Mouse (Mus musculus) layer of hippocampus, postnatal 14 days (tissue): Measurements from ENCODE around the gene Krtap8-1. TPM values are rescaled to one million over a fixed set of nuclear protein-coding genes. Genes with fewer than 3 reads are reported as not detected.

Experiments used
- DNase-seq, 2 experiments: peaks; one replicate each; pipeline ENCODE4 v3.0.0; 2021 to 2022; ENCODE audit warnings: low spot score in 2 of 2, mixed read lengths in 1 of 2
- long read RNA-seq, 2 experiments: library from polyadenylated mRNA; stranded (forward); transcript quantifications; one replicate each; pipeline ENCODE4 v2.0.0; 2021
- total RNA-seq, 2 experiments: library from RNA; stranded (reverse); gene quantifications; 2 replicates each; pipeline ENCODE4 v1.2.3; 2021

Gene Krtap8-1
- total RNA-seq: not detected
- long read RNA-seq, experiment 1: 0 reads
- long read RNA-seq, experiment 2: 0 reads

- DNase-seq: no peak
These were observed at the start of gene Krtap8-1 for GRCm38 (mm10) chr16:89487852-89488251. Gene Krtap8-1, minus strand, starts transcription at chr16:89487952.

DNA sequence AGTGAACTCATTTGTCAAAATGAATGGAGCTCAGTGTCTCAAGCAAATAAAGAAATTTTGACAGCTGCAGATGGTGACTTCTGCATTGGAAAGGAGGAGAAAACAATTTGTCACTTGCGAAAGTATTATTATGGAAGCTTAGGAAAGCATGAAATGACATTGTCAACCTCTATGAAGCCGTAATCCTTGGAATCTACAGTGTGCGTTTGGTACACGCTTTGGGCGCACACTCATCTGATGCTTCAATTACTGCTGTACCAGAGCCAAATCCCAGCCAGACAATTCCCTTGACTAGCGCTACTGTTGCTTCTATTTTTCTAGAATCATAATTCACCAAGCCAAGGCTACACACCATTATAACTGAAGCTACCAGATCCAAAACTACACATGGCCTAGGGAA is 49.6 kb upstream of the Krtap8-1 start:
- DNase-seq: no peak

GRCm38 (mm10) chr16:89530547-89530946 is 42.8 kb upstream of the Krtap8-1 start:
- peak; percentile 13 to 53 for DNase-seq

- no peak for DNase-seq
These were observed 42.1 kb upstream of the Krtap8-1 start for GRCm38 (mm10) chr16:89529846-89530245.

DNA sequence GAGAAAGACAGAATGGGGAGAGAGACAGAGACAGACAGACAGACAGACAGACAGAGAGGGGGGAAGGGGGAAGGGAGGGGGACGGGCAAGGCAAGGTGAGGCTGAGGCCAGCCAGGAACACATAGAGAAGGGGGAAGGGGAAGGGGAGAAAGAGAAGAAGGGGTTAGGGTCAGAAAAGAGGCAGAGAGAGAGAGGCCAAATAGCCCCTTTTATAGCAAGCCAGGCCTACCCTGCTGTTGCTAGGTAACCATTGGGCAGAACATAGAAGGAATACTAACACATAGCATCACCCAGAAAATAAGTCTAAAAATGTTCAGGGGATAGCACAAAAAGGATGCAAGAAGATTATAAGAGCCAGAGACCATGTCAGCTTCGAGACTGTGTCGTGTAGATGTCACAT is 40.6 kb upstream of the Krtap8-1 start:
- DNase-seq: no peak

DNA sequence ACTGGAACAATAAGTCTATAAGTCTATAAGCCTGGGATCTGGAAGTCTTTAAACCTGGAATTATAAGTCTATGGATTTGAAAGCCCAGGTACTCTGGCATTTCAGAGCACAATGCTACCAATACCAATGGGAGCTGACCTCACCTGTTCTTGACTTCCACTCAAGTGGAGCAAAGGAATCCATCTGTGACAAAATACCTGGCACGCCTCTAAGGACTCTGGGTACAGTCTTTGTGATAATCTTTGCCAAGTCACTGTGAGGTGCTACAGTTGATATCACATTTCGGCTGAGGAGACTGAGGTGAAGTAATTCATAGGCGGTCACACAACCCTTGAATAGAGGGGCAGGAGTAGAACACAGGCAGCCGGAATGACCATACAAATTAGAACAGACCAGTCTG is 33.2 kb upstream of the Krtap8-1 start:
- DNase-seq: no peak

DNA sequence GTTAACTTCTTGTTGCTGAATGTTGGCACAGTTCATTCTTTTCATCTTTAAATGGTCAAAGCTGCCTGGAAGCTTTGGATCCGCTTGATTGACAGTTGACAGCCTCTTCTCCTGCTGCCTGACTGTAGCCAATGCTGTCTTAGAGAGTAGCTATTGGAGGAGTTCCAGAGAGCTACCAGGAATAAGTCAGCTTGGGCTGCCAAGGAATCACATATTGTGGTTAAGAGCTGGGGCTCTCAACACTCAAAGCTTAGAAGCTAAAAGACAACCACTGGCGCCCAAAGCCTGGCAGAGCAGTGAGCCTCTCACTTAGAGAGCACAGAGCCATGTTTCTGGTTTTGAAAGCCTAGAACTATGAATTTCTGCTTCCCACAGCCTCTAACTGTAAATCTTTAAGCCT is 32.8 kb upstream of the Krtap8-1 start:
- DNase-seq: no peak

DNA sequence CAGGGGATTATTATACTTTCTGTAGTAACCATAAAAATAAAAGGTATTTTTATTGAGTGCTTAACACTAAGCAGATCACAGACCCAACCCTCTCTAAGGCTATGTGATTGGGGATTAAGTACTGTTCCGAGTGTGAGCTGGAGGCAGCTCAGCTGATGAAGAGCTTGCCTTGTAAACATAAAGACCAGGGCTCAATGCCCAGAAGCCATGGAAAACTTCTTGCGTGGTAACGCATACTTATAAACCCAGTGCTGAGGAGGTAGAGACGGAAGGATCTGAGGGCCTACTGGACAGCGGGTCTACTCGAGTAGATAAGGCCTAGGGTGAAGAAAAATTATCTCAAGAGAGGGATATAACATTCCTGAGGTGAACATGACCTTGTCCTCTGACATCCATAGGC is 32.3 kb upstream of the Krtap8-1 start:
- DNase-seq: no peak

DNA sequence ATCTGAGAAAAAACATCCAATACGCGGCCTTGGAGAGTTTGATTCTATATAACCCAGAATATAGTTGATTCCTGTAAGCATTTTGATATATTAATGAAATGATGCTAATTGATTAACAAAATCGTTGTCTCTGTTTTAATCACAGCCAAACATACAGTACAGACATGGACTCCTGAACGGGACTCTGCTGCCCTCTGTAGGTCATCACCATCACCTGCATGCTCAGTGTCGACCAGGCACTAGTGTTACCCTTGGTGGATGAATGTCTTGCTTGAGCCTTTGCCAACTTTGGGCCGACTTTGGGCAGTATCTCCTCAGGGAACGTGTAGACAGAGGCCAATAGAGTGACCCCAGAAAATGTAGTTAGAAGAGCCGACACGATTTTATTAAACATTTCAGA is 29.9 kb upstream of the Krtap8-1 start:
- peak; percentile 24 to 41 for DNase-seq

DNA sequence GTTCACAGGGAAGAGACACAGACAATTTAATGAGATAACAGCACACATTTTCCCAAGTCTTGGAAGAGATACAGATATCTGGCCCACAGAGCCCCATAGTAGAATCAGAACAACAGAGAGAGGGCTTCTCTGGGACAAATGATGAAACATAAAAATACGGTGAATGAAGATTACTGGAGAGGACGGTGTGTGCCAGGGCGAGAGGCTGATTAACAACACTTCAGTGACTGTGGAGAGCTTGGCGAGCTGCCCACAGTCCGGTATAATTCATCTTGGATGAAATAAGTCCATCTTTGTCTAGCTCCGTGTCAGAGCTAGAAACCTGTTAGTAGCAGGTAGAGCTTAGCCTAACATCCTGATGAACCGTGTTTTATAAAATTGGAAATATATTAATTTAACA is 25.7 kb upstream of the Krtap8-1 start:
- no peak for DNase-seq

GRCm38 (mm10) chr16:89508223-89508622 is 20.5 kb upstream of the Krtap8-1 start, which contains the start of gene Krtap7-1:
Gene Krtap7-1, minus strand, starts transcription at chr16:89508323.
- DNase-seq: no peak

GRCm38 (mm10) chr16:89503571-89503970 is 15.8 kb upstream of the Krtap8-1 start:
- no peak for DNase-seq

GRCm38 (mm10) chr16:89501870-89502269 is 14.1 kb upstream of the Krtap8-1 start:
- DNase-seq: no peak

DNA sequence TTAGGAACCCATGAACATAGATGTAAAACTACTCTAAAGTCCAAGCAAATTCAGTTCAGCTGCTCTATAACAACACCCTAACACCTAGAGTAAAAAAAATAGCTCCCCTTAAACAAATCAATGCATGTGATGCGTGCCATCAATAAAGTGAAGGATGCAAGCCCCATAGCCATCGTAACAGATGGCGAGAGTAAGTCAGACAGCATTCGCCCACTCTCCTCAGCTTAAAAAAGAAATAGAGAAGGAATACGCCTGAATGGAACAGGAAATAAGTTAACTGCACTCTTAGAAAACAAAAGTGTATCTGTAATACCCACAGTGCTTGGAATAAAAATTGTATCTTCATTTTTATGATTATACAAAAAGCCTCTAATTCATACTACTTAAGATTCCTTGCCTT is 9.2 kb upstream of the Krtap8-1 start:
- DNase-seq: no peak

DNA sequence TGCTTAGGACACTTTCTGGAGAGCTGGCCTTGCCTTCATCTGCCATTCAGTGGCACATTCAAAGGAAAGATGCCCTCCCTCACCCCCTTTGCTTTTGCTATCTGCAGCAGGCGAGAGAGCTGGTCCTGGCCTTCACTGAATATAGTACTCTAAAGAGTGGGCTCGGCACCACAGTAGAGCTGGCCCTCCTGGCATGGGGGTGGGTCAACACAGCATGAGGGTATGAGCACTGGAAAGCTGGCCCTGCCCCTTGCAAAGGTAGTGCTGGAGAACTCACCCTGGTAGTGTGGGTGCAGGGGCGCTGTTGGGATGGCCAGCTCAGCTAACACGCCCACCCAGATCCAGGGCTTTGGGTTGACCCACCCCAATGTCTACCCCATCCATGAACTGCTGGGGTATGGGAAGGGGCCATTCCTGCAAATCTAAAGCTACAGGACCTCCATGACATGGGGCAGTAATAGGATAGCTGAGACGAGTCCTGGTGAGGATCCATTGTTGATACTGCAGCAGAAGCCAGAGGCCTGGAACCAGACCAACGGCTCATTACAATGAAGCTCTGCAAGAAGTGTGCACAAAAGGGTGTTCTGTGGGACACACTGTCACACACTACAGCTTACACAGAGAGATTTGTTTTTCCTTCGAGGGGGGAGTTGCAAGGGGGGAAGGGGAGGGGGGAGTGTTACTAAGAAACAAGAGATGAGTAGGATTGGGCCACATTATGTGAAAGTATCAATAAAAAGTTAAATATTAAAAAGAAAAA is 7.8 kb upstream of the Krtap8-1 start:
- no peak for DNase-seq

DNA sequence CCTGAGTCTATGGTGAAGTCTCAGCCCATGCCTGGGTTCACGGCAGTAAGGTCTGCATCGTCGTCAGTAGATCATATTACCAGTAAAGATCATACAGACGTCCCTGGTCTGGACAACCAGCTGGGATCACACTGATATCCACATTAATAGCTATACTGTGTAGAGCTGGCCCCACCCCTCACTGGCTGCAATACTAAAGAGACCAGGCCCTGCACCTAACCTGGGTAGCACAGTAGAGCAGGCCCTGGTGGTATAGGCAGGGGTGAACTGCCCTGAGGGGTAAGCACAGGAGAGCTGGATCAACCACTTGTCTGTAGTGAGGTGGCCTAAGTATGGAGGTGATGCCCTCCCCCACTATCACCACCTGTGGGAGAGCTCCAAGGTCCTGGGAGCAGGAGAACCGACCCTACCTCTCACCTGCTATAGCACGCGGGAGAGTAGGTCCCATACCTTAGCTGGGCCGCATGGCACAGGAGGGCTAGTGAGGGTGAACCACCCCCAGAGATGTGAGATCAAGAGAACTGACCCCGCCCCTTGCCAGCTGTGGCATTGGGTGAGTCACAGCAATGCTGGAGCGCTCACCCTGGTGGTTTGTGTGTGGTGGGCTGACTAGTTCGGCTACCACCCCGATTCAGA is 10.0 kb downstream of the Krtap8-1 start:
- no peak for DNase-seq

DNA sequence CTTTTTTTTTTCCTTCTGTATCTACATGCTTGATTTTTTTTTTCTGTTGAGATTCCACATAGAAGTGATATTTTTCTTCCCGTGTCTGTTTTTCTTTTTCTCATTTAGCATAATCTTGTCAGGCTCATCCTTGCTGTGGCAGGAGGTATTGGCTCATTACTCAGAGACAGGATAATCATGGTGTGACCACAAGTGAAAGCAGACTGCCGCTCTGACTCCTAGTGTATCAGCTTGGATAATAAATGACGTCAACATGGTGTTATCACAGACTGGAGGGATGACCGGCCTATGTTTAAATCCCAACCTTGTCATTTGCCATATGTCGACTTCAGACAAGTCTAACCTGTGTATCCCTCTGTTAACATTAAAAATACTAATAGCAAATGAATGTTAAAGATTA is 26.6 kb downstream of the Krtap8-1 start:
- DNase-seq: no peak

Other genes starting within 250 kb of the Krtap8-1 start
- gene Krtap21-1, start 84.1 kb downstream of the Krtap8-1 start, total RNA-seq: not detected
- gene Krtap6-2, start 67.8 kb downstream of the Krtap8-1 start, total RNA-seq: not detected
- not detected for gene Krtap7-1, start 20.4 kb upstream of the Krtap8-1 start, total RNA-seq
- gene Krtap11-1, start 83.2 kb upstream of the Krtap8-1 start, total RNA-seq: not detected